Mouse (Mus musculus): ENCODE results near the gene Lax1. TPM values are rescaled to one million over a fixed set of nuclear protein-coding genes. Genes with fewer than 3 reads are reported as not detected.
"Not testable (repeated sequence)": the region's sequence is repeated elsewhere in the genome, so short reads cannot be mapped to it uniquely, and the experiment has no call there.

Lax1 gene
- not detected for total RNA-seq (2022)

- DNase-seq (ENCODE audit: low spot score in 2 of 2), result no peak
These were observed at the start of gene Lax1 for GRCm38 (mm10) chr1:133689897-133690296. Lax1 (minus strand) TSS chr1:133690108.

- DNase-seq (ENCODE audit: low spot score in 2 of 2), result no peak
These were observed 46.8 kb upstream of the Lax1 start for GRCm38 (mm10) chr1:133736664-133737063.

GRCm38 (mm10) chr1:133735995-133736652 is 46.2 kb upstream of the Lax1 start:
- peak in 1 of 2 experiments; percentile 22 for DNase-seq (ENCODE audit: low spot score in 2 of 2)

- DNase-seq (ENCODE audit: low spot score in 2 of 2), result no peak
These were observed 42.9 kb upstream of the Lax1 start for GRCm38 (mm10) chr1:133732814-133733213.

GRCm38 (mm10) chr1:133728339-133728738 is 38.4 kb upstream of the Lax1 start:
- no peak for DNase-seq (ENCODE audit: low spot score in 2 of 2)

GRCm38 (mm10) chr1:133720342-133720741 is 30.4 kb upstream of the Lax1 start:
- no peak for DNase-seq (ENCODE audit: low spot score in 2 of 2)

GRCm38 (mm10) chr1:133718786-133719185 is 28.9 kb upstream of the Lax1 start:
- DNase-seq (ENCODE audit: low spot score in 2 of 2), result no peak

GRCm38 (mm10) chr1:133718296-133718695 is 28.4 kb upstream of the Lax1 start:
- DNase-seq (ENCODE audit: low spot score in 2 of 2), result no peak

GRCm38 (mm10) chr1:133716464-133716863 is 26.6 kb upstream of the Lax1 start:
- peak; percentile 25 to 35 for DNase-seq (ENCODE audit: low spot score in 2 of 2)

GRCm38 (mm10) chr1:133715191-133715590 is 25.3 kb upstream of the Lax1 start:
- DNase-seq (ENCODE audit: low spot score in 2 of 2), result no peak

- DNase-seq (ENCODE audit: low spot score in 2 of 2), result no peak
These were observed 23.1 kb upstream of the Lax1 start for GRCm38 (mm10) chr1:133713009-133713370.

GRCm38 (mm10) chr1:133712288-133713008 is 22.5 kb upstream of the Lax1 start:
- no peak for DNase-seq (ENCODE audit: low spot score in 2 of 2)

GRCm38 (mm10) chr1:133711376-133711775 is 21.5 kb upstream of the Lax1 start:
- DNase-seq (ENCODE audit: low spot score in 2 of 2), result no peak

GRCm38 (mm10) chr1:133710895-133711294 is 21.0 kb upstream of the Lax1 start:
- DNase-seq (ENCODE audit: low spot score in 2 of 2), result no peak

- DNase-seq (ENCODE audit: low spot score in 2 of 2), result no peak
These were observed 19.4 kb upstream of the Lax1 start for GRCm38 (mm10) chr1:133709292-133709691.

GRCm38 (mm10) chr1:133701824-133702223 is 11.9 kb upstream of the Lax1 start:
- DNase-seq (ENCODE audit: low spot score in 2 of 2), result not testable (repeated sequence)

- no peak for DNase-seq (ENCODE audit: low spot score in 2 of 2)
These were observed 8.2 kb upstream of the Lax1 start for GRCm38 (mm10) chr1:133697935-133698620.

GRCm38 (mm10) chr1:133695901-133696300 is 6.0 kb upstream of the Lax1 start:
- DNase-seq (ENCODE audit: low spot score in 2 of 2), result no peak

- DNase-seq (ENCODE audit: low spot score in 2 of 2), result no peak
These were observed 5.0 kb upstream of the Lax1 start for GRCm38 (mm10) chr1:133694876-133695275.

- DNase-seq (ENCODE audit: low spot score in 2 of 2), result no peak
These were observed 4.4 kb upstream of the Lax1 start for GRCm38 (mm10) chr1:133694301-133694700.

GRCm38 (mm10) chr1:133693536-133694114 is 3.7 kb upstream of the Lax1 start:
- no peak for DNase-seq (ENCODE audit: low spot score in 2 of 2)

GRCm38 (mm10) chr1:133692195-133692594 is 2.3 kb upstream of the Lax1 start:
- no peak for DNase-seq (ENCODE audit: low spot score in 2 of 2)
